Mouse (Mus musculus): ENCODE measurements around the gene Lmo7. TPM values are rescaled to one million over a fixed set of nuclear protein-coding genes. Genes with fewer than 3 reads are reported as not detected.

The Lmo7 gene
- polyA plus RNA-seq, 1 experiment from 2014 or later: 1.6 TPM

- DNase-seq (ENCODE audit: low spot score) (no peak), ATAC-seq (ENCODE audit: low FRiP score) (no peak)
- 57% methylated on average over 1 of the region's 1 CpGs for WGBS
- Histone ChIP-seq H3K4me1 (replicated peaks; ENCODE audit: control insufficient read depth, insufficient read depth, low read length) (no peaks in the 10 kb centered on the region), H3K4me2 (replicated peaks) (no peak overlapping the region), H3K9ac (no peak overlapping the region), H3K27me3 (ENCODE audit: control insufficient read depth, insufficient read depth, low read length) (no peaks in the 10 kb centered on the region), H3K36me3 (replicated peaks; ENCODE audit: control insufficient read depth, insufficient read depth) (no peaks in the 10 kb centered on the region), H3K4me3 (replicated peaks; ENCODE audit: low read length) (no peak overlapping the region), H3K27ac (no peak overlapping the region), H3K9me3 (ENCODE audit: control insufficient read depth, low read length) (peaks cover 3% of the 10 kb centered on the region; the same call in 1 of the 2 replicates)
These were observed 235.2 kb downstream of the Lmo7 start for GRCm38 (mm10) chr14:101964956-101965355.

DNA sequence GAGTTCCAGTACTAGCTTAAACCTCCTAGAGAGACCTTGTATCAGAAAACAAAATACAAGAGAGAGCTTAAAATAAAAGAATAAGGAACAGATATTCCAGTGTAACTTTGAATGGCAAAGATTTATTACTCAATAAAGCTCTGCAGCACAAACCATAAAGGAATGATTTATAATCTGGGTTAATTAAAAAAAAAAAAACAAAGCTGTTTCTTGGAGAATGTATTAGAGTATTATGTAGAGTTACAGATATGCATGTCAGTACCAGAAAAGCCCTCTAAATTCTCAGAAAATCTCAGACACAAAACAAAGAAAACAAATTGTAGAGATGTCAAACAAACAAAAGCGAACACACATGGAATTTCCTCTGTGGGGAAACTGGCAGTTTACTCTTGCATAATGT, 243.0 kb downstream of the Lmo7 start:
- Histone ChIP-seq H3K4me1 (replicated peaks; ENCODE audit: control insufficient read depth, insufficient read depth, low read length) (no peaks in the 10 kb centered on the region), H3K36me3 (replicated peaks; ENCODE audit: control insufficient read depth, insufficient read depth) (no peaks in the 10 kb centered on the region), H3K4me2 (replicated peaks) (no peak overlapping the region), H3K4me3 (replicated peaks; ENCODE audit: low read length) (no peak overlapping the region), H3K27ac (no peak overlapping the region), H3K27me3 (ENCODE audit: control insufficient read depth, insufficient read depth, low read length) (no peaks in the 10 kb centered on the region), H3K9me3 (ENCODE audit: control insufficient read depth, low read length) (no peaks in the 10 kb centered on the region), H3K9ac (no peak overlapping the region)
- no peak for ATAC-seq (ENCODE audit: low FRiP score)
- DNase-seq (ENCODE audit: low spot score): no peak
- WGBS: 85% methylated on average over 1 of the region's 1 CpGs

DNA sequence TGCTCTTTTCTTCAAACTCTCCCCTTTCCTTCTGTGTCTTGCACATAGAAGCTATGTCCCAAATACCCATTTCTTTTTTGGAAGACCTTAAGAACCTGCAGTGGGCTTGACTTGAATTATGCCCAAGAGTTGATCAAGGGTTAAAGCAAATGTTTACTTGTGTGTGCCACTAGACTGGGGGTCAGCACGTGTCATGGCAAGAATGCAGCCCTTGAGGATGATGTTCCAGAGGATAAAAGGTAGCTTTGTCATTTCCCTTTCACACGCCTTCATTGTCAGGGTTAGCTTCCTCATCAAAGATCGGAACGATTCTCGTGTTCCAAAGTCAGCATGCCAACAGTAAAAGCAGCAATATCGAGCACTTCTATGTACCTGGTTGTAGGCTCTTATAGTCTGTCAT, 243.4 kb downstream of the Lmo7 start:
- H3K4me1 ChIP-seq (replicated peaks; ENCODE audit: control insufficient read depth, insufficient read depth, low read length): no peaks in the 10 kb centered on the region
- DNase-seq (ENCODE audit: low spot score): no peak
- no peaks in the 10 kb centered on the region for H3K36me3 ChIP-seq (replicated peaks; ENCODE audit: control insufficient read depth, insufficient read depth)
- no peak overlapping the region for H3K9ac ChIP-seq
- ATAC-seq (ENCODE audit: low FRiP score): no peak
- no peak overlapping the region for H3K27ac ChIP-seq
- no peaks in the 10 kb centered on the region for H3K9me3 ChIP-seq (ENCODE audit: control insufficient read depth, low read length)
- 48% methylated on average over 6 of the region's 6 CpGs for WGBS
- H3K4me2 ChIP-seq (replicated peaks): no peak overlapping the region
- H3K4me3 ChIP-seq (replicated peaks; ENCODE audit: low read length): no peak overlapping the region
- no peaks in the 10 kb centered on the region for H3K27me3 ChIP-seq (ENCODE audit: control insufficient read depth, insufficient read depth, low read length)

- H3K9me3 ChIP-seq (ENCODE audit: control insufficient read depth, low read length): no peaks in the 10 kb centered on the region
- no peak overlapping the region for H3K27ac ChIP-seq
- no peaks in the 10 kb centered on the region for H3K27me3 ChIP-seq (ENCODE audit: control insufficient read depth, insufficient read depth, low read length)
- no peaks in the 10 kb centered on the region for H3K4me1 ChIP-seq (replicated peaks; ENCODE audit: control insufficient read depth, insufficient read depth, low read length)
- 86% methylated on average over 11 of the region's 11 CpGs for WGBS
- no peaks in the 10 kb centered on the region for H3K36me3 ChIP-seq (replicated peaks; ENCODE audit: control insufficient read depth, insufficient read depth)
- no peak overlapping the region for H3K4me2 ChIP-seq (replicated peaks)
- H3K4me3 ChIP-seq (replicated peaks; ENCODE audit: low read length): no peak overlapping the region
- H3K9ac ChIP-seq: no peak overlapping the region
- DNase-seq (ENCODE audit: low spot score) (no peak), ATAC-seq (ENCODE audit: low FRiP score) (no peak)
These were observed 246.4 kb downstream of the Lmo7 start for GRCm38 (mm10) chr14:101976021-101976685.

Other genes starting within 250 kb of the Lmo7 start
- gene Tbc1d4, start 120.8 kb upstream of the Lmo7 start, polyA plus RNA-seq (2014; fragmentation: Nextera tagmentation; extraction: Ambion mirVana): 5.9 and 8.7 TPM in 2 replicates
- 86.5 and 91.9 TPM in 2 replicates for gene Commd6, start 89.3 kb upstream of the Lmo7 start, polyA plus RNA-seq (2014; fragmentation: Nextera tagmentation; extraction: Ambion mirVana)
- gene Uchl3, start 76.0 kb upstream of the Lmo7 start, polyA plus RNA-seq (2014; fragmentation: Nextera tagmentation; extraction: Ambion mirVana): 277 and 278 TPM in 2 replicates
- not detected in 2 replicates for gene Gm9922, start 143 bp upstream of the Lmo7 start, polyA plus RNA-seq (2014; fragmentation: Nextera tagmentation; extraction: Ambion mirVana)